Mouse (Mus musculus) hindbrain, embryonic 10.5 days (tissue): ENCODE results near the gene Catsperd. TPM values are rescaled to one million over a fixed set of nuclear protein-coding genes. Genes with fewer than 3 reads are reported as not detected.

Source experiments
- DNase-seq: peaks from one replicate; pipeline ENCODE4 v3.0.0-alpha.2; 2017; ENCODE audit warnings: low spot score
- H3K27ac ChIP-seq: fragments of 300-500 bp; sonication (generic); 2 replicates; pipeline ENCODE4 v1.5.1; 2016; ENCODE audit warnings: mild to moderate bottlenecking, moderate library complexity
- H3K27me3 ChIP-seq: fragments of 300-500 bp; sonication (generic); 2 replicates; pipeline ENCODE4 v1.6.1; 2016; ENCODE audit warnings: mild to moderate bottlenecking; ENCODE audit not compliant: poor library complexity, insufficient read depth, severe bottlenecking
- H3K36me3 ChIP-seq: fragments of 300-500 bp; sonication (generic); 2 replicates; pipeline ENCODE4 v1.6.1; 2016; ENCODE audit warnings: mild to moderate bottlenecking, moderate library complexity
- H3K4me1 ChIP-seq: fragments of 300-500 bp; sonication (generic); replicated peaks from 2 replicates; pipeline ENCODE4 v1.6.1; 2016; ENCODE audit warnings: mild to moderate bottlenecking
- H3K4me3 ChIP-seq: fragments of 300-500 bp; sonication (generic); 2 replicates; pipeline ENCODE4 v1.5.1; 2016; ENCODE audit warnings: mild to moderate bottlenecking, moderate library complexity
- H3K9me3 ChIP-seq: fragments of 300-500 bp; sonication (generic); 2 replicates; pipeline ENCODE4 v1.6.1; 2016; ENCODE audit warnings: mild to moderate bottlenecking, moderate library complexity
- WGBS: fragments of 180-500 bp; shearing (Covaris S2); methylation state at CpG from one replicate; pipeline ENCODE4 v1.1.7; 2016; 5-methylcytosine and 5-hydroxymethylcytosine counted together
- polyA plus RNA-seq: library from polyadenylated mRNA; unstranded; fragments of >200 nt; fragmentation: Nextera tagmentation; extraction: Ambion mirVana; gene quantifications from 2 replicates; pipeline ENCODE4 v1.2.1, GENCODE M21; 2016

Catsperd gene
- polyA plus RNA-seq = 0.66 and 0.95 TPM in 2 replicates

GRCm38 (mm10) chr17:56627530-56628277 is at the start of gene Catsperd:
Gene Catsperd (plus strand): TSS chr17:56628143.
- DNase-seq = peak; percentile 42
- Histone ChIP-seq H3K4me3 (peak within 1 kb of the TSS; percentile 98), H3K36me3 (peaks cover 25% of the 10 kb centered on the region), H3K27me3 (no peaks in the 10 kb centered on the region), H3K4me1 (peaks cover 29% of the 10 kb centered on the region), H3K27ac (peak within 1 kb of the TSS; percentile 93), H3K9me3 (no peaks in the 10 kb centered on the region)
- 10% methylated on average over 26 of the region's 26 CpGs for WGBS

- Histone ChIP-seq H3K4me3 (peak overlapping the region; percentile 91), H3K4me1 (peaks cover 50% of the 10 kb centered on the region), H3K36me3 (peaks cover 73% of the 10 kb centered on the region), H3K9me3 (no peaks in the 10 kb centered on the region), H3K27ac (peak overlapping the region; percentile 97), H3K27me3 (no peaks in the 10 kb centered on the region)
- 80% methylated on average over 1 of the region's 1 CpGs for WGBS
- DNase-seq = no peak
Observed at GRCm38 (mm10) chr17:56583071-56583470, 44.9 kb upstream of the Catsperd start.

GRCm38 (mm10) chr17:56583611-56584256 is 44.2 kb upstream of the Catsperd start:
- Histone ChIP-seq H3K36me3 (peaks cover 73% of the 10 kb centered on the region), H3K27me3 (no peaks in the 10 kb centered on the region), H3K4me3 (peak overlapping the region; percentile 91), H3K27ac (peak overlapping the region; percentile 97), H3K4me1 (peaks cover 51% of the 10 kb centered on the region), H3K9me3 (no peaks in the 10 kb centered on the region)
- no peak for DNase-seq
- 5% methylated on average over 33 of the region's 33 CpGs for WGBS

- peaks cover 51% of the 10 kb centered on the region for H3K4me1 ChIP-seq
- peak; percentile 100 for DNase-seq
- no peaks in the 10 kb centered on the region for H3K27me3 ChIP-seq
- peak within 1 kb of the TSS; percentile 91 for H3K4me3 ChIP-seq
- H3K9me3 ChIP-seq = no peaks in the 10 kb centered on the region
- peak within 1 kb of the TSS; percentile 97 for H3K27ac ChIP-seq
- peaks cover 73% of the 10 kb centered on the region for H3K36me3 ChIP-seq
- WGBS = under 1% methylated on average over 101 of the region's 101 CpGs
Observed at GRCm38 (mm10) chr17:56584257-56585130, 43.4 kb upstream of the Catsperd start, which contains the start of the genes Safb2 and Safb. Gene Safb2 (minus strand): TSS chr17:56584585. Gene Safb (plus strand): TSS chr17:56584825.

GRCm38 (mm10) chr17:56585171-56585821 is 42.6 kb upstream of the Catsperd start:
- H3K27ac ChIP-seq = peak overlapping the region; percentile 97
- H3K27me3 ChIP-seq = no peaks in the 10 kb centered on the region
- under 1% methylated on average over 61 of the region's 61 CpGs for WGBS
- no peak for DNase-seq
- H3K9me3 ChIP-seq = no peaks in the 10 kb centered on the region
- peaks cover 73% of the 10 kb centered on the region for H3K36me3 ChIP-seq
- H3K4me3 ChIP-seq = peak overlapping the region; percentile 91
- H3K4me1 ChIP-seq = peaks cover 53% of the 10 kb centered on the region

- Histone ChIP-seq H3K4me1 (peaks cover 37% of the 10 kb centered on the region), H3K4me3 (no peak overlapping the region), H3K9me3 (no peaks in the 10 kb centered on the region), H3K27ac (no peak overlapping the region), H3K27me3 (no peaks in the 10 kb centered on the region), H3K36me3 (peaks cover 73% of the 10 kb centered on the region)
- 88% methylated on average over 1 of the region's 1 CpGs for WGBS
- DNase-seq = no peak
Observed at GRCm38 (mm10) chr17:56587773-56588172, 40.2 kb upstream of the Catsperd start.

- H3K9me3 ChIP-seq = no peaks in the 10 kb centered on the region
- no peak overlapping the region for H3K27ac ChIP-seq
- 93% methylated on average over 4 of the region's 4 CpGs for WGBS
- no peaks in the 10 kb centered on the region for H3K27me3 ChIP-seq
- DNase-seq = no peak
- H3K4me1 ChIP-seq = peaks cover 26% of the 10 kb centered on the region
- H3K36me3 ChIP-seq = peaks cover 81% of the 10 kb centered on the region
- no peak overlapping the region for H3K4me3 ChIP-seq
Observed at GRCm38 (mm10) chr17:56588921-56589320, 39.0 kb upstream of the Catsperd start.

GRCm38 (mm10) chr17:56592553-56592952 is 35.4 kb upstream of the Catsperd start:
- Histone ChIP-seq H3K4me1 (peaks cover 8% of the 10 kb centered on the region), H3K9me3 (no peaks in the 10 kb centered on the region), H3K4me3 (no peak overlapping the region), H3K27ac (no peak overlapping the region), H3K27me3 (no peaks in the 10 kb centered on the region), H3K36me3 (peaks cover 100% of the 10 kb centered on the region)
- DNase-seq = no peak

- no peak for DNase-seq
- Histone ChIP-seq H3K27ac (no peak overlapping the region), H3K4me3 (no peak overlapping the region)
Observed at GRCm38 (mm10) chr17:56593527-56594271, 34.2 kb upstream of the Catsperd start.

GRCm38 (mm10) chr17:56603186-56604069 is 24.5 kb upstream of the Catsperd start:
- Histone ChIP-seq H3K4me3 (no peak overlapping the region), H3K36me3 (peaks cover 90% of the 10 kb centered on the region), H3K4me1 (peaks cover 6% of the 10 kb centered on the region), H3K27me3 (no peaks in the 10 kb centered on the region), H3K9me3 (no peaks in the 10 kb centered on the region), H3K27ac (no peak overlapping the region)
- no peak for DNase-seq
- WGBS = 96% methylated on average over 28 of the region's 28 CpGs

More at GRCm38 (mm10) chr17:56593527-56594271, 34.2 kb upstream of the Catsperd start:
- 0 out of 2 replicates have a peak, but pooled peaks cover 2% of the 10 kb centered on the region for H3K4me1 ChIP-seq
- H3K36me3 ChIP-seq = peaks cover 96% of the 10 kb centered on the region
- WGBS = 95% methylated on average over 8 of the region's 8 CpGs
- no peaks in the 10 kb centered on the region for H3K9me3 ChIP-seq
- H3K27me3 ChIP-seq = no peaks in the 10 kb centered on the region

- H3K36me3 ChIP-seq = peaks cover 90% of the 10 kb centered on the region
- 91% methylated on average over 9 of the region's 9 CpGs for WGBS
- no peak for DNase-seq
- peaks cover 12% of the 10 kb centered on the region for H3K4me1 ChIP-seq
- no peak overlapping the region for H3K27ac ChIP-seq
- no peaks in the 10 kb centered on the region for H3K27me3 ChIP-seq
- no peaks in the 10 kb centered on the region for H3K9me3 ChIP-seq
- H3K4me3 ChIP-seq = no peak overlapping the region
Observed at GRCm38 (mm10) chr17:56604070-56604380, 23.9 kb upstream of the Catsperd start.
